Mouse (Mus musculus) heart, embryonic 13.5 days (tissue): ENCODE measurements around the gene Sass6. TPM values are rescaled to one million over a fixed set of nuclear protein-coding genes. Genes with fewer than 3 reads are reported as not detected.

Experiments
- ATAC-seq: fragments of 200-750 bp; cut with Nextera tagmentation; 2 replicates; pipeline ENCODE4 v1.8.0; 2017; ENCODE audit warnings: moderate TSS enrichment; ENCODE audit not compliant: insufficient number of reproducible peaks, low FRiP score, low TSS enrichment; ENCODE audit errors: extremely low read depth
- H3K27ac ChIP-seq: fragments of 300-500 bp; sonication (generic); replicated peaks from 2 replicates; pipeline ENCODE4 v1.5.1; 2015; ENCODE audit warnings: moderate library complexity, mild to moderate bottlenecking, inconsistent platforms
- H3K27me3 ChIP-seq: fragments of 300-500 bp; sonication (generic); replicated peaks from 2 replicates; pipeline ENCODE4 v1.6.1; 2015; ENCODE audit warnings: mild to moderate bottlenecking, inconsistent platforms
- H3K36me3 ChIP-seq: fragments of 300-500 bp; sonication (generic); 2 replicates; pipeline ENCODE4 v1.6.1; 2015; ENCODE audit warnings: mild to moderate bottlenecking, inconsistent platforms
- H3K4me1 ChIP-seq: fragments of 300-500 bp; sonication (generic); 2 replicates; pipeline ENCODE4 v1.6.1; 2015; ENCODE audit warnings: inconsistent platforms
- H3K4me2 ChIP-seq: fragments of 300-500 bp; sonication (generic); 2 replicates; pipeline ENCODE4 v1.6.1; 2015; ENCODE audit warnings: inconsistent platforms, mild to moderate bottlenecking, moderate library complexity
- H3K4me3 ChIP-seq: fragments of 300-500 bp; sonication (generic); 2 replicates; pipeline ENCODE4 v1.5.1; 2015; ENCODE audit warnings: moderate library complexity, mild to moderate bottlenecking, inconsistent platforms
- H3K9ac ChIP-seq: fragments of 300-500 bp; sonication (generic); 2 replicates; pipeline ENCODE4 v1.6.1; 2015; ENCODE audit warnings: inconsistent platforms, mild to moderate bottlenecking, moderate library complexity
- H3K9me3 ChIP-seq: fragments of 300-500 bp; sonication (generic); 2 replicates; pipeline ENCODE4 v1.6.1; 2016; ENCODE audit warnings: inconsistent platforms
- WGBS: fragments of 180-500 bp; shearing (Covaris S2); methylation state at CpG from one replicate; pipeline ENCODE4 v1.1.7; 2015; ENCODE audit warnings: mixed read lengths; 5-methylcytosine and 5-hydroxymethylcytosine counted together
- polyA plus RNA-seq: library from polyadenylated mRNA; unstranded; fragments of >200 nt; fragmentation: Nextera tagmentation; extraction: Ambion mirVana; gene quantifications from 2 replicates; pipeline ENCODE4 v1.2.1, GENCODE M21; 2015

Gene Sass6
- polyA plus RNA-seq, 1 experiment from 2014 or later: 11.7 TPM

GRCm38 (mm10) chr3:116599705-116600104 lies 4.9 kb downstream of the Sass6 start:
- H3K9ac ChIP-seq: no peak overlapping the region
- H3K4me3 ChIP-seq: no peak overlapping the region
- H3K4me2 ChIP-seq: no peak overlapping the region
- WGBS: 84% methylated on average over 2 of the region's 2 CpGs
- H3K27ac ChIP-seq: no peak overlapping the region
- peaks cover 11% of the 10 kb centered on the region for H3K4me1 ChIP-seq
- peaks cover 9% of the 10 kb centered on the region; the same call in 1 of the 2 replicates for H3K36me3 ChIP-seq
- no peaks in the 10 kb centered on the region for H3K27me3 ChIP-seq
- no peaks in the 10 kb centered on the region for H3K9me3 ChIP-seq
- no peak for ATAC-seq

GRCm38 (mm10) chr3:116601005-116601404 lies 6.2 kb downstream of the Sass6 start:
- Histone ChIP-seq H3K27ac (no peak overlapping the region), H3K27me3 (no peaks in the 10 kb centered on the region), H3K4me1 (peaks cover 4% of the 10 kb centered on the region), H3K4me2 (no peak overlapping the region), H3K9me3 (no peaks in the 10 kb centered on the region), H3K4me3 (no peak overlapping the region), H3K9ac (no peak overlapping the region), H3K36me3 (peaks cover 13% of the 10 kb centered on the region)
- 87% methylated on average over 5 of the region's 5 CpGs for WGBS
- ATAC-seq: no peak

GRCm38 (mm10) chr3:116601781-116602180 lies 7.0 kb downstream of the Sass6 start:
- 89% methylated on average over 5 of the region's 5 CpGs for WGBS
- Histone ChIP-seq H3K36me3 (peaks cover 19% of the 10 kb centered on the region), H3K27ac (no peak overlapping the region), H3K4me2 (no peak overlapping the region), H3K9ac (no peak overlapping the region), H3K4me1 (no peaks in the 10 kb centered on the region), H3K4me3 (no peak overlapping the region), H3K27me3 (no peaks in the 10 kb centered on the region), H3K9me3 (no peaks in the 10 kb centered on the region)
- no peak for ATAC-seq

GRCm38 (mm10) chr3:116604570-116604969 lies 9.8 kb downstream of the Sass6 start:
- H3K4me2 ChIP-seq: no peak overlapping the region
- 70% methylated on average over 9 of the region's 9 CpGs for WGBS
- H3K4me3 ChIP-seq: no peak overlapping the region
- H3K27ac ChIP-seq: no peak overlapping the region
- H3K4me1 ChIP-seq: no peaks in the 10 kb centered on the region
- 0 out of 2 replicates have a peak overlapping the region, but pooled peaks have one; percentile 28 for H3K9ac ChIP-seq
- ATAC-seq: no peak
- H3K36me3 ChIP-seq: peaks cover 47% of the 10 kb centered on the region
- no peaks in the 10 kb centered on the region for H3K27me3 ChIP-seq
- no peaks in the 10 kb centered on the region for H3K9me3 ChIP-seq

GRCm38 (mm10) chr3:116614295-116614892 lies 19.6 kb downstream of the Sass6 start, which contains the start of gene Trmt13:
Gene Trmt13, minus strand, starts transcription at chr3:116614587.
- Histone ChIP-seq H3K27me3 (no peaks in the 10 kb centered on the region), H3K9ac (no peak within 1 kb of the TSS), H3K36me3 (peaks cover 71% of the 10 kb centered on the region), H3K4me2 (no peak within 1 kb of the TSS), H3K9me3 (no peaks in the 10 kb centered on the region), H3K4me3 (no peak within 1 kb of the TSS), H3K27ac (no peak within 1 kb of the TSS), H3K4me1 (no peaks in the 10 kb centered on the region)
- ATAC-seq: no peak
- 83% methylated on average over 10 of the region's 10 CpGs for WGBS

GRCm38 (mm10) chr3:116615318-116616068 lies 20.7 kb downstream of the Sass6 start:
- Histone ChIP-seq H3K36me3 (peaks cover 72% of the 10 kb centered on the region), H3K27ac (no peak overlapping the region), H3K9me3 (no peaks in the 10 kb centered on the region), H3K27me3 (no peaks in the 10 kb centered on the region), H3K4me2 (no peak overlapping the region), H3K9ac (no peak overlapping the region), H3K4me1 (no peaks in the 10 kb centered on the region), H3K4me3 (no peak overlapping the region)
- no peak for ATAC-seq
- WGBS: 80% methylated on average over 8 of the region's 8 CpGs

- H3K4me3 ChIP-seq: no peak overlapping the region
- H3K36me3 ChIP-seq: peaks cover 79% of the 10 kb centered on the region
- H3K4me2 ChIP-seq: no peak overlapping the region
- 74% methylated on average over 6 of the region's 6 CpGs for WGBS
- H3K27ac ChIP-seq: no peak overlapping the region
- no peaks in the 10 kb centered on the region for H3K4me1 ChIP-seq
- H3K9me3 ChIP-seq: no peaks in the 10 kb centered on the region
- H3K9ac ChIP-seq: no peak overlapping the region
- no peaks in the 10 kb centered on the region for H3K27me3 ChIP-seq
- no peak for ATAC-seq
These were observed 24.1 kb downstream of the Sass6 start for GRCm38 (mm10) chr3:116618855-116619254.

GRCm38 (mm10) chr3:116620636-116621370 lies 26.0 kb downstream of the Sass6 start:
- Histone ChIP-seq H3K36me3 (peaks cover 59% of the 10 kb centered on the region), H3K9me3 (no peaks in the 10 kb centered on the region), H3K4me1 (no peaks in the 10 kb centered on the region), H3K9ac (no peak overlapping the region), H3K27me3 (no peaks in the 10 kb centered on the region), H3K27ac (no peak overlapping the region), H3K4me2 (no peak overlapping the region), H3K4me3 (no peak overlapping the region)
- no peak for ATAC-seq
- WGBS: 83% methylated on average over 7 of the region's 7 CpGs

GRCm38 (mm10) chr3:116622641-116623040 lies 27.9 kb downstream of the Sass6 start:
- WGBS: 93% methylated on average over 7 of the region's 7 CpGs
- Histone ChIP-seq H3K4me1 (no peaks in the 10 kb centered on the region), H3K27me3 (no peaks in the 10 kb centered on the region), H3K9ac (no peak overlapping the region), H3K4me2 (no peak overlapping the region), H3K36me3 (peaks cover 57% of the 10 kb centered on the region), H3K27ac (no peak overlapping the region), H3K4me3 (no peak overlapping the region), H3K9me3 (no peaks in the 10 kb centered on the region)
- ATAC-seq: no peak

GRCm38 (mm10) chr3:116631459-116631858 lies 36.7 kb downstream of the Sass6 start:
- peaks cover 73% of the 10 kb centered on the region for H3K36me3 ChIP-seq
- H3K4me3 ChIP-seq: no peak overlapping the region
- ATAC-seq: no peak
- no peak overlapping the region for H3K27ac ChIP-seq
- no peaks in the 10 kb centered on the region for H3K27me3 ChIP-seq
- H3K4me1 ChIP-seq: peaks cover 12% of the 10 kb centered on the region
- no peak overlapping the region for H3K9ac ChIP-seq
- 66% methylated on average over 1 of the region's 1 CpGs for WGBS
- H3K9me3 ChIP-seq: no peaks in the 10 kb centered on the region
- no peak overlapping the region for H3K4me2 ChIP-seq

- Histone ChIP-seq H3K36me3 (peaks cover 84% of the 10 kb centered on the region), H3K27me3 (no peaks in the 10 kb centered on the region), H3K4me1 (peaks cover 12% of the 10 kb centered on the region), H3K4me2 (no peak overlapping the region), H3K9me3 (no peaks in the 10 kb centered on the region), H3K9ac (no peak overlapping the region), H3K27ac (no peak overlapping the region), H3K4me3 (no peak overlapping the region)
- ATAC-seq: no peak
- 85% methylated on average over 3 of the region's 3 CpGs for WGBS
These were observed 38.2 kb downstream of the Sass6 start for GRCm38 (mm10) chr3:116632971-116633370.
